Mouse (Mus musculus) forebrain, embryonic 11.5 days (tissue): ENCODE measurements around the gene Ptx3. TPM values are rescaled to one million over a fixed set of nuclear protein-coding genes. Genes with fewer than 3 reads are reported as not detected.

Source experiments
- ATAC-seq: fragments of 200-750 bp; cut with Nextera tagmentation; replicated peaks from 2 replicates; pipeline ENCODE4 v1.8.0; 2017; ENCODE audit warnings: moderate TSS enrichment; ENCODE audit not compliant: low FRiP score
- DNase-seq: peaks from one replicate; pipeline ENCODE4 v3.0.0-alpha.2; 2017; ENCODE audit warnings: low spot score
- H3K27ac ChIP-seq: fragments of 300-500 bp; sonication (generic); 2 replicates; pipeline ENCODE4 v1.5.1; 2014; ENCODE audit warnings: low read depth, low read length
- H3K27me3 ChIP-seq: fragments of 300-500 bp; sonication (generic); 2 replicates; pipeline ENCODE4 v1.6.1; 2014; ENCODE audit warnings: mild to moderate bottlenecking, low read length, mixed read lengths; ENCODE audit not compliant: control insufficient read depth, insufficient read depth
- H3K36me3 ChIP-seq: fragments of 300-500 bp; sonication (generic); 2 replicates; pipeline ENCODE4 v1.6.1; 2014; ENCODE audit warnings: mild to moderate bottlenecking, low read length, moderate library complexity, mixed read lengths; ENCODE audit not compliant: control insufficient read depth, insufficient read depth
- H3K4me1 ChIP-seq: fragments of 300-500 bp; sonication (generic); replicated peaks from 2 replicates; pipeline ENCODE4 v1.6.1; 2014; ENCODE audit warnings: low read length, mixed read lengths; ENCODE audit not compliant: control insufficient read depth, insufficient read depth
- H3K4me2 ChIP-seq: fragments of 300-500 bp; sonication (generic); 2 replicates; pipeline ENCODE4 v1.6.1; 2014; ENCODE audit warnings: low read depth, mild to moderate bottlenecking, low read length, moderate library complexity, mixed read lengths; ENCODE audit not compliant: severe bottlenecking
- H3K4me3 ChIP-seq: fragments of 300-500 bp; sonication (generic); 2 replicates; pipeline ENCODE4 v1.5.1; 2014; ENCODE audit warnings: low read depth, low read length
- H3K9ac ChIP-seq: fragments of 300-500 bp; sonication (generic); 2 replicates; pipeline ENCODE4 v1.6.1; 2014; ENCODE audit warnings: low read length
- H3K9me3 ChIP-seq: fragments of 300-500 bp; sonication (generic); 2 replicates; pipeline ENCODE4 v1.6.1; 2016; ENCODE audit warnings: low read length, mixed read lengths; ENCODE audit not compliant: control insufficient read depth
- WGBS: fragments of 180-500 bp; shearing (Covaris S2); extraction: QIAGEN DNeasy Blood & Tissue Kit; methylation state at CpG from one replicate; pipeline ENCODE4 v1.1.7; 2014; 5-methylcytosine and 5-hydroxymethylcytosine counted together
- polyA plus RNA-seq: library from polyadenylated mRNA; unstranded; fragments of >200 nt; fragmentation: Nextera tagmentation; extraction: Ambion mirVana; gene quantifications from 2 replicates; pipeline ENCODE4 v1.2.1, GENCODE M21; 2014

The Ptx3 gene
- polyA plus RNA-seq, result 40.7 and 50.6 TPM in 2 replicates

DNA sequence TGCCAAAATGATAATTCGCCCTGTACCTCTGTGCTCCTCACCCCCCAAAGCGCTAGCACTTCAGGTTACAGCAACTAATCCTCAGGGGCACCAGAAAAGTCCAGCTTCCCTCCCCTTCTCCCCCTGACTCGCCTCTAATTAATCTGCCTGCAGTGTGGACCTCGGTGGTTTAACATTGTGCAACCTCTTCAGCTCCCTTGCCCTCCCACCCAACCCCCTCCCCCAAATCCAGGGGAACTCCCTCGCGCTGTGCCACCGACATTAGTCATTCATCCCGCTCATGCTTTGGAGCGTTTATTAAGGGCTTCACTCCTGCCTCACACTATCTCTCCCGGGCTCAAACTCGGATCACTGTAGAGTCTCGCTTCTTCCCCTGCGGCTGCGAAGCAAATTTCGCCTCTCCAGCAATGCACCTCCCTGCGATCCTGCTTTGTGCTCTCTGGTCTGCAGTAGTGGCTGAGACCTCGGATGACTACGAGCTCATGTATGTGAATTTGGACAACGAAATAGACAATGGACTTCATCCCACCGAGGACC is at the start of gene Ptx3:
TSS of gene Ptx3 (plus strand) at position 256 of the 537 bp plus-strand sequence.
- no peaks in the 10 kb centered on the region for H3K27me3 ChIP-seq
- H3K36me3 ChIP-seq, result no peaks in the 10 kb centered on the region; the same call in 1 of the 2 replicates
- WGBS, result 2% methylated on average over 20 of the region's 20 CpGs
- H3K9ac ChIP-seq, result peak within 1 kb of the TSS; percentile 83
- peak; percentile 75 for ATAC-seq
- peak within 1 kb of the TSS; percentile 94 for H3K4me2 ChIP-seq
- DNase-seq, result peak; percentile 63
- H3K4me1 ChIP-seq, result peaks cover 3% of the 10 kb centered on the region; the same call in 1 of the 2 replicates
- H3K9me3 ChIP-seq, result no peaks in the 10 kb centered on the region
- peak within 1 kb of the TSS; percentile 60 for H3K4me3 ChIP-seq
- peak within 1 kb of the TSS; percentile 68 for H3K27ac ChIP-seq

DNA sequence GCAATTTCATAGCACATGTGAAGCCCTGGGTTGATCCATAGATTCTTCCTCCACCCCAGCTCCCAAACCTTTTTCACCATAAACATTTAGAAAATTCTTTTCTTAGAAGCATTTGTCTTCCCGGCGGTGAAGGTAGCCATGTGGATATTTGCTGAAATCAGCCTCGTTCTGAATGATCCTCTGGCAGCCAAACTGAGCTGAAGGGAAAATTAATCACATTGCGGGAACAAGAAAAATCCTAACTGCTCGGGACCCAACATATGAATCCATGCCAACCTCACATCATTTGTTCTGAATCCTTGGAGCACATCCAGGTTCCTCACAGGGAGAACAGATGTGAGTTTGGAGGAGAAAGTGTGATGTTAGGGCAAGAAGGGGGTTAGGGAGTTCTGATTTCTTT is 46.8 kb upstream of the Ptx3 start:
- Histone ChIP-seq H3K27ac (no peak overlapping the region), H3K9ac (no peak overlapping the region), H3K4me3 (no peak overlapping the region), H3K27me3 (no peaks in the 10 kb centered on the region), H3K4me2 (no peak overlapping the region), H3K9me3 (no peaks in the 10 kb centered on the region), H3K36me3 (no peaks in the 10 kb centered on the region), H3K4me1 (no peaks in the 10 kb centered on the region; the same call in 1 of the 2 replicates)
- ATAC-seq (no peak), DNase-seq (no peak)
- 88% methylated on average over 5 of the region's 5 CpGs for WGBS

DNA sequence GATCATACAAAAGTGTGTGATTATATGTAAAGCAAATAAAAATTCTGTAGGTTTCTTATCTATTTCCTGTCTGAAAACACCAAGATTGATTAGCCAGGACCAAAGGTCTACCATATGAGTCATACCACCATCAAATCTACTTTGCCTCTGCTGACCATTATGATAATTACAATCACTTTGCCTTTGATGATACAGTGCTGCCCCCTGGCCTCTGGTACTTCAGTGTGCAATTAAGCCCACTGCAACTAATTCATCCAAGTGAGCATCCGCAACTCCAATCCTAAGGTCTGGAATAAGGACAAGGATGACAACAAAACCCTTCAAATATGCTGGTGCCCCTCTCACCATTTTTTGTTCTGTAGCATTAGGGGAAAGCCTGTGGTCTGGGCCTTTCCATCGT is 40.1 kb upstream of the Ptx3 start:
- H3K27me3 ChIP-seq, result no peaks in the 10 kb centered on the region
- H3K4me1 ChIP-seq, result no peaks in the 10 kb centered on the region
- no peaks in the 10 kb centered on the region for H3K9me3 ChIP-seq

DNA sequence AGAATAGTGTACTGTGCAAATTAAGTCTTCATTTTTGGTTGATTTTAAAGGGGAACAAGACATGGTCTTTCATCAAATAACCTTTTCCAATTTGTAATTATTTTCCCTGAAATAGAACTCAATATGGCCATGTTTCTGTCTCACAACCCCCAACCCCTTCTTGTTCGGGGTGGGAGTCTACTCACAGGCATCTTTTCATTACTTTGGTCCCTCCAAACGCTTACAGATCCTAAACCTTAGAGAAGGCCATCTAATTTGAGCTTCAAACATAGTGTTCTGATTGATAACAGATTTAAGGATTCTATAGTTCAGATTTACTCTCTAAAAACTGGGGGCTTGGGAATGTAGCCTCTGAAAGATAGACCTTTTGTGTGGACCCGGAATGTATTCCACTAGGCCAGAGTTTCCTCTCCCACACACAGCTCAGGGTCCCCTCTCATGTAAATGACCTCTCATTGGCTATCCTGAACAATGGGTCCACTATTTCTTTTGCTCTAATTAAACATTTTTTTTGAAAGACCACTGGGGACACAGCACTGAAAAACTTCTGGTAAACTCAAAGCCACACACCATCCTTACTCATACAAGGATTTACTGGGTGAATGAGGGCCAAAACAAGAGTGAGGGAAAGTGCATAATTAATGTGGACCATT is 25.7 kb upstream of the Ptx3 start:
- ATAC-seq, result peak; percentile 96
- DNase-seq, result no peak
- 41% methylated on average over 3 of the region's 3 CpGs for WGBS
- Histone ChIP-seq H3K9ac (no peak overlapping the region), H3K27ac (no peak overlapping the region), H3K27me3 (no peaks in the 10 kb centered on the region), H3K36me3 (no peaks in the 10 kb centered on the region), H3K4me3 (no peak overlapping the region), H3K4me2 (no peak overlapping the region), H3K9me3 (no peaks in the 10 kb centered on the region), H3K4me1 (no peaks in the 10 kb centered on the region)

More for the DNA sequence above, 40.1 kb upstream of the Ptx3 start:
- 63% methylated on average over 2 of the region's 2 CpGs for WGBS
- Histone ChIP-seq H3K27ac (no peak overlapping the region), H3K4me2 (no peak overlapping the region), H3K36me3 (no peaks in the 10 kb centered on the region), H3K9ac (no peak overlapping the region), H3K4me3 (no peak overlapping the region)
- ATAC-seq (no peak), DNase-seq (no peak)

DNA sequence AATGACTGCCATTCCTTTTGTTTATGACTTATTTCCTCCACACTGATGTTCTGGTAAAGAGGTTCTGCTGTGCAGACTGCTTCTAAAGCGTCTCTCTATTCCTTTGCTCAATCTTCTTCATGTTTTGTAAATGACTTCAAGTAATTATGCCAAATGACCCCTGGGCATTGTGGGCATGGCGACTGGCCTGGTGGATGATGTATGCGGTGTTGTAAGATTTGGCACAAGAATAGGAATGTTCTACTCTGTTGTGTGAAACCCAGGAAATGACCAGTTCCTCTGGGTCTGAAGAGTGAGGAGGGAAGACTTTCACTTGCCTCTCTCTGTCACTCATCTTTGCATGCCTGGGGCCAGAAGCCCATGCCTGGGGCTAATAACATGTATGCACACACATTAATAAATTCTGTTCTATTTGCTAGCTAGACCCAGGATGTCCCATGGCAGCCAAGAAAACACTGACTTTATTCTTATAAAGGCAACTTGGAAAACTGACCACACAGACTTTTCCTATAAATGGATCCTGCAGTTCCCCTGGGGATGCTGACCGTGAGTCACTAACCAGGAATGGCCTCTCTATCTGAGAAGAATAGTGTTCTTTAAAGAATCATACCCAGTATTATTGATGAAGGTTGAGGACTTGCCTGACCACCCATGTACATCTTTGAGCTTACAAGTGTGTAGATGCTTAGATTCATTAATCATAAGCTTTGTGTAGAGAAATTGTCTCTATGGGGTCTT is 10.7 kb upstream of the Ptx3 start:
- DNase-seq (no peak), ATAC-seq (no peak)
- Histone ChIP-seq H3K9me3 (no peaks in the 10 kb centered on the region), H3K4me2 (no peak overlapping the region), H3K9ac (no peak overlapping the region), H3K27ac (no peak overlapping the region), H3K4me3 (no peak overlapping the region), H3K4me1 (no peaks in the 10 kb centered on the region), H3K36me3 (no peaks in the 10 kb centered on the region), H3K27me3 (no peaks in the 10 kb centered on the region)
- 87% methylated on average over 4 of the region's 4 CpGs for WGBS

DNA sequence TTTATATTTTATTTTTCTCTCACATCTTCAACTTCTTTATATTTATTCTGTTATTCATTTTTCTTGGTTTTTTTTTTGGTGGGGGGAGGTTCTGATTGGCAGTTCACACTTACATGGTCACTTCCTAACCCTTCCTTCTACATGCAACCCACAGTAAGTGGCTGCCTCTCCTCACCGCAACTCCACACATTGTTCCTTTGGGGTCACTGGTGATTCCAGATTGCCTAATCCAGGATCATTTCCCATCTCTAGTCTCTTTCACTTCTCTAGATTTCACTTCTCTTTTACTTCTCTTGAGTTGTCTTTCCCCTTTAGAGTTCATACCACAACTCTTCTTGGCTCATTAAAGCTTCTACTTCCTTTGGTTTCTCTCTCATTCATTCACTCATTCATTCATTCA is 6.2 kb upstream of the Ptx3 start:
- WGBS, result 96% methylated on average over 1 of the region's 1 CpGs
- Histone ChIP-seq H3K9ac (no peak overlapping the region), H3K27me3 (no peaks in the 10 kb centered on the region), H3K4me3 (no peak overlapping the region), H3K36me3 (no peaks in the 10 kb centered on the region), H3K9me3 (no peaks in the 10 kb centered on the region), H3K27ac (no peak overlapping the region), H3K4me2 (no peak overlapping the region), H3K4me1 (no peaks in the 10 kb centered on the region)
- DNase-seq, result no peak
- no peak for ATAC-seq

DNA sequence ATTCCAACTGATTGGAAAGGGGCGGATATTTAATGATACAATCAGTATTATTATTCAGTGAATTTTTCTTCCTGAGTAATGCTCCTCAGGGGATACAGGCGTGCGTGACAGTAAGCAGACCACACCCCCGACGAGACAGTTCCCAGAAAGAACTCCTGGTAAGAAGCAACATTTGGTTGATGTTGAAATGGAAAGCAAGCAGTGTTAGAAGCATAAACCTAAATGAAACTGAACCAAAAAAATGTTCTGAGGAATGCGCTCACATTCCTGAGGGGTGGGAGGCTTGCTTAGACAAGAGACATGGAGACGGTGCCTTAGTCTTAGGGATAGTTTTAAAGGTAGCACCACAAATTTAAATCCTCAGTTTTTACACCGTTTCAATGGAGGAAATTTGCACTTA is 4.0 kb upstream of the Ptx3 start:
- no peaks in the 10 kb centered on the region for H3K9me3 ChIP-seq
- no peak overlapping the region for H3K9ac ChIP-seq
- H3K36me3 ChIP-seq, result no peaks in the 10 kb centered on the region
- H3K4me3 ChIP-seq, result no peak overlapping the region
- peaks cover 3% of the 10 kb centered on the region; the same call in 1 of the 2 replicates for H3K4me1 ChIP-seq
- DNase-seq (no peak), ATAC-seq (no peak)
- 74% methylated on average over 8 of the region's 8 CpGs for WGBS
- H3K4me2 ChIP-seq, result no peak overlapping the region
- no peaks in the 10 kb centered on the region for H3K27me3 ChIP-seq
- H3K27ac ChIP-seq, result no peak overlapping the region

DNA sequence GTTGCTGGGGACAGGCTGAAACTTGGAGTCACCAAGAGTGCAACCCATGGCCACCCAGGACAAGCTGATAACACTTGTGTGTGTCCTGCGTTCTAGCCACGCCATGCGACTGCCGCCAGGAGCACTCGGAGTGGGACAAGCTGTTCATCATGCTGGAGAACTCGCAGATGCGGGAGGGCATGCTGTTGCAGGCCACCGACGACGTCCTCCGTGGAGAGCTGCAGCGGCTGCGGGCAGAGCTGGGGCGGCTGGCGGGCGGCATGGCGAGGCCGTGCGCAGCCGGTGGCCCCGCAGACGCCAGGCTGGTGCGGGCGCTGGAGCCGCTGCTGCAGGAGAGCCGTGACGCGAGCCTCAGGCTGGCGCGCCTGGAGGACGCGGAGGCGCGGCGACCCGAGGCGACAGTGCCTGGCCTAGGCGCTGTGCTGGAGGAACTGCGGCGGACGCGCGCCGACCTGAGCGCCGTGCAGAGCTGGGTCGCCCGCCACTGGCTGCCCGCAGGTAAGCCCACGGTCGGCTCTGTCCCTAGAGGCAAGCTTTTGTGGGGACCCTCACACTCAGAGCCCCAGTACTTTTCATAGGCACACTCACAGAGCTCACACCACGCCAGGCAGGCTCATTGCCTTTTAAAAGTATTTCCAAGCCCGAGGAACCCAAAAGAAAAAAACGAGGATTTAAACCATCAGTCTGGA is 988 bp downstream of the Ptx3 start:
- Histone ChIP-seq H3K27me3 (no peaks in the 10 kb centered on the region), H3K9ac (peak overlapping the region; percentile 83), H3K4me3 (peak overlapping the region; percentile 60), H3K27ac (peak overlapping the region; percentile 68), H3K36me3 (no peaks in the 10 kb centered on the region; the same call in 1 of the 2 replicates), H3K4me2 (peak overlapping the region; percentile 94), H3K4me1 (peaks cover 3% of the 10 kb centered on the region; the same call in 1 of the 2 replicates), H3K9me3 (no peaks in the 10 kb centered on the region)
- DNase-seq (peak; percentile 79), ATAC-seq (peak; percentile 88)
- under 1% methylated on average over 54 of the region's 54 CpGs for WGBS
